22 mouse cellular contexts compared by ENCODE assay signal in genomic region chr14:79144278-79145224, GRCm38 (mm10).
A peak's percentile ranks its signal among the peaks of the same experiment; 100 is the strongest.
DNase-seq lines count a peak whose midpoint lies in the region; ATAC-seq lines count a peak whose summit lies in the region.
"Had no signal": no experiment of that assay in that cellular context is flagged by ENCODE, and none has a peak within 500 bp of the region (broad histone marks: within the 10 kb centered on the region; RNA-seq: fewer than 3 reads in every experiment).

No protein-coding gene starts in this region.

- intact Hi-C loops in heart, postnatal 10 days (cut with DNase I) = no loop called here

- H3K27ac ChIP-seq in heart, embryonic 10.5 days = no peak overlapping the region
- H3K27ac ChIP-seq in neural tube, embryonic 15.5 days (replicated peaks) = no peak overlapping the region
- H3K27ac ChIP-seq: embryonic facial prominence, embryonic 15.5 days; hindbrain, embryonic 12.5 days; liver, embryonic 12.5 days; macrophage; midbrain, embryonic 10.5 days; stomach, embryonic 15.5 days had no signal

- ATAC-seq in neural tube, embryonic 15.5 days (ENCODE audit: low FRiP score) = no peak
- ATAC-seq: inflammation-experienced regulatory T-cells, adult 6 months; liver, embryonic 12.5 days had no signal

- no peaks in the 10 kb centered on the region for H3K27me3 ChIP-seq in heart, embryonic 10.5 days (ENCODE audit: insufficient read depth, poor library complexity, severe bottlenecking)
- H3K27me3 ChIP-seq in neural tube, embryonic 15.5 days (replicated peaks) = no peaks in the 10 kb centered on the region
- H3K27me3 ChIP-seq: embryonic facial prominence, embryonic 15.5 days; hindbrain, embryonic 12.5 days; liver, embryonic 12.5 days; stomach, embryonic 15.5 days had no signal

- no peak overlapping the region for H3K4me3 ChIP-seq in heart, embryonic 10.5 days
- no peak overlapping the region for H3K4me3 ChIP-seq in neural tube, embryonic 15.5 days (replicated peaks)
- H3K4me3 ChIP-seq: embryonic facial prominence, embryonic 15.5 days; forebrain, embryonic 10.5 days; hindbrain, embryonic 12.5 days; liver, embryonic 12.5 days; midbrain, embryonic 10.5 days; stomach, embryonic 15.5 days had no signal

- H3K4me2 ChIP-seq in neural tube, embryonic 15.5 days = no peak overlapping the region
- H3K4me2 ChIP-seq: embryonic facial prominence, embryonic 15.5 days; hindbrain, embryonic 12.5 days; liver, embryonic 12.5 days; lung, embryonic 14.5 days; stomach, embryonic 15.5 days had no signal

- no peak overlapping the region for H3K9ac ChIP-seq in neural tube, embryonic 15.5 days (replicated peaks)
- H3K9ac ChIP-seq: embryonic facial prominence, embryonic 15.5 days; hindbrain, embryonic 12.5 days; liver, embryonic 12.5 days; lung, embryonic 14.5 days; stomach, embryonic 15.5 days had no signal

- no peaks in the 10 kb centered on the region for H3K36me3 ChIP-seq in heart, embryonic 10.5 days
- H3K36me3 ChIP-seq in neural tube, embryonic 15.5 days = no peaks in the 10 kb centered on the region
- H3K36me3 ChIP-seq: embryonic facial prominence, embryonic 15.5 days; forebrain, embryonic 10.5 days; hindbrain, embryonic 12.5 days; liver, embryonic 12.5 days; midbrain, embryonic 10.5 days; stomach, embryonic 15.5 days had no signal

- peaks cover 16% of the 10 kb centered on the region for H3K4me1 ChIP-seq in heart, embryonic 10.5 days
- H3K4me1 ChIP-seq in neural tube, embryonic 15.5 days = peaks cover 18% of the 10 kb centered on the region
- H3K4me1 ChIP-seq: liver, embryonic 12.5 days had no signal

- DNase-seq in heart, embryonic 10.5 days (ENCODE audit: low spot score) = peak; percentile 67
- DNase-seq in heart, postnatal 10 days = no peak
- DNase-seq in neural tube, embryonic 10.5 days (ENCODE audit: extremely low spot score, low spot score) = peak; percentile 10
- DNase-seq in cerebellum, adult 9-10 months = peak; percentile 63
- DNase-seq in embryo, embryonic 9.5 days (ENCODE audit: extremely low spot score) = no peak
- DNase-seq in lung, postnatal 14 days = no peak
- DNase-seq: adrenal gland, adult 2 months; embryo, embryonic 11 days; gastrocnemius, postnatal 10 days; heart, postnatal 14 days; kidney, postnatal 14 days; lung, embryonic 14.5 days; retina, postnatal 1 day had no signal

- no peaks in the 10 kb centered on the region for H3K9me3 ChIP-seq in heart, embryonic 10.5 days
- H3K9me3 ChIP-seq in neural tube, embryonic 15.5 days (replicated peaks) = no peaks in the 10 kb centered on the region
- H3K9me3 ChIP-seq: embryonic facial prominence, embryonic 15.5 days; forebrain, embryonic 10.5 days; hindbrain, embryonic 12.5 days; liver, embryonic 12.5 days; midbrain, embryonic 10.5 days; stomach, embryonic 15.5 days had no signal

- 82% methylated on average over 13 of the region's 13 CpGs for WGBS in heart, embryonic 10.5 days
- 82% methylated on average over 13 of the region's 13 CpGs for WGBS in neural tube, embryonic 15.5 days

Comparison
In these comparisons a context has a peak if more than half of its experiments do, and no peak if none do; other contexts are left out.
1. DNase-seq: peak in heart, embryonic 10.5 days (single experiment), neural tube, embryonic 10.5 days (single experiment) and cerebellum, adult 9-10 months (single experiment); none in heart, postnatal 10 days (0 of 2), embryo, embryonic 9.5 days (single experiment) and lung, postnatal 14 days (single experiment).